Mouse (Mus musculus): Measurements from ENCODE around the gene Fndc3b.

DNA sequence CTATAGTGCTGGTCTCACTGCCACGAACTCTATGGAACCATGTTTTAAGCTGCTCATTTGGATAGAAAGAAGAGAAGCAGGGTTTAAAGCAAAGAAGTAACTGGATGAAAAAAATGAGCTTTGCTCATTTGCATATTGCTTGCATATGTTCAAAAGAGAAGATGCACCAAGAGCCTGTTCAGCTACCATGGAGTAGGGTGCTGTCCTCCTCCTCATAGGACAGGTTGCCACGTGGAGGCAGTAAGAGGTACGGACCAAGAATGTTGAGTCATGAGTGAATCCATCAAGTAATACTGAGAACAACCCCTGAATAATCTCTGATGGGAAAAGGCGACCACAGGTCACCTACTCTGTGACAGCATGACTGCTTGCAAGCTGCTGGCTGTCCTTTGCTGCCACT is 226.0 kb downstream of the Fndc3b start:
- no peak for TF ChIP-seq CTCF (conservative IDR thresholded peaks at IDR 0.05; ENCODE audit: low read length)
- no peak for TF ChIP-seq POU5F1 (IDR thresholded peaks at IDR 0.05; ENCODE audit: borderline replicate concordance, low read length)

Data from E14TG2a.4 (cell line).